Mouse (Mus musculus): ENCODE data around the gene Camta1.

GRCm38 (mm10) chr4:151171117-151171516 is 690.6 kb downstream of the Camta1 start:
- TF ChIP-seq POLR2A (IDR thresholded peaks at IDR 0.05; ENCODE audit: borderline replicate concordance, low read depth, low read length), result no peak
- no peak for TF ChIP-seq CTCF (IDR thresholded peaks at IDR 0.05; ENCODE audit: low read depth, low read length)

All from bone marrow macrophage, adult 2 months (primary cell).